Mouse (Mus musculus) T-helper 2 cell (primary cell): ENCODE results near the gene Exoc3l4.

Source experiments
- in situ Hi-C: fragments of 300-600 bp; cut with MboI, MseI; formaldehyde crosslinking; loops from one replicate; pipeline ENCODE4 v1.15.1; 2025; ENCODE audit warnings: high pct_unique_total_duplicates

Gene Exoc3l4

GRCm38 (mm10) chr12:111448931-111449705 is 32.3 kb downstream of the Exoc3l4 start:
- in situ Hi-C loops, result loop anchor here (10.0 kb wide), 1 partner anchor 1466 kb away; no protein-coding TSS in a partner anchor

GRCm38 (mm10) chr12:111450359-111450758 is 33.5 kb downstream of the Exoc3l4 start:
- in situ Hi-C loops, result no loop called here

- in situ Hi-C loops, result no loop called here
These were observed 34.7 kb downstream of the Exoc3l4 start for GRCm38 (mm10) chr12:111451561-111451960.

- in situ Hi-C loops, result no loop called here
These were observed 37.2 kb downstream of the Exoc3l4 start for GRCm38 (mm10) chr12:111454021-111454420.

- in situ Hi-C loops, result loop anchor here (5.0 kb wide), 1 partner anchor 37 kb away; the partner anchor contains the start of gene Exoc3l4
These were observed 37.9 kb downstream of the Exoc3l4 start for GRCm38 (mm10) chr12:111454543-111455280.

- in situ Hi-C loops, result loop anchor here (5.0 kb wide), 1 partner anchor 38 kb away; the partner anchor contains the start of gene Exoc3l4
These were observed 38.6 kb downstream of the Exoc3l4 start for GRCm38 (mm10) chr12:111455311-111455846.

- in situ Hi-C loops, result loop anchor here (5.0 kb wide), 1 partner anchor 39 kb away; the partner anchor contains the start of gene Exoc3l4
These were observed 39.0 kb downstream of the Exoc3l4 start for GRCm38 (mm10) chr12:111455860-111456259.

- in situ Hi-C loops, result loop anchor here (5.0 kb wide), 1 partner anchor 40 kb away; the partner anchor contains the start of gene Exoc3l4
These were observed 40.9 kb downstream of the Exoc3l4 start for GRCm38 (mm10) chr12:111457742-111458141.

- in situ Hi-C loops, result no loop called here
These were observed 46.8 kb downstream of the Exoc3l4 start for GRCm38 (mm10) chr12:111463570-111463969.

- in situ Hi-C loops, result no loop called here
These were observed 49.6 kb downstream of the Exoc3l4 start for GRCm38 (mm10) chr12:111466369-111466768.

GRCm38 (mm10) chr12:111468206-111468605 is 51.4 kb downstream of the Exoc3l4 start:
- in situ Hi-C loops, result no loop called here

GRCm38 (mm10) chr12:111469507-111469906 is 52.7 kb downstream of the Exoc3l4 start:
- in situ Hi-C loops, result no loop called here

- in situ Hi-C loops, result no loop called here
These were observed 54.3 kb downstream of the Exoc3l4 start for GRCm38 (mm10) chr12:111471119-111471518.

- in situ Hi-C loops, result no loop called here
These were observed 54.9 kb downstream of the Exoc3l4 start for GRCm38 (mm10) chr12:111471721-111472120.

- in situ Hi-C loops, result no loop called here
These were observed 56.1 kb downstream of the Exoc3l4 start for GRCm38 (mm10) chr12:111472886-111473285.

GRCm38 (mm10) chr12:111474384-111474783 is 57.6 kb downstream of the Exoc3l4 start:
- in situ Hi-C loops, result no loop called here

GRCm38 (mm10) chr12:111474893-111475643 is 58.3 kb downstream of the Exoc3l4 start:
- in situ Hi-C loops, result no loop called here

- in situ Hi-C loops, result no loop called here
These were observed 62.1 kb downstream of the Exoc3l4 start for GRCm38 (mm10) chr12:111478924-111479323.

GRCm38 (mm10) chr12:111479917-111480316 is 63.1 kb downstream of the Exoc3l4 start:
- in situ Hi-C loops, result no loop called here
